Mouse (Mus musculus) frontal cortex, adult (tissue): ENCODE data around the gene Pdia3.
"Not testable (repeated sequence)": the region's sequence is repeated elsewhere in the genome, so short reads cannot be mapped to it uniquely, and the experiment has no call there.

Experiments
- ATAC-seq: cut with Nextera tagmentation; 2 replicates; pipeline ENCODE4 v1.9.2; 2017; ENCODE audit warnings: mild to moderate bottlenecking, moderate library complexity, mixed read lengths; ENCODE audit not compliant: low TSS enrichment

The Pdia3 gene

GRCm38 (mm10) chr2:121413387-121414042 lies at the start of gene Pdia3, which contains the start of gene Catsper2:
Pdia3 (plus strand) TSS chr2:121413775.
Catsper2 (minus strand) TSS chr2:121413792.
- peak; percentile 94 for ATAC-seq

DNA sequence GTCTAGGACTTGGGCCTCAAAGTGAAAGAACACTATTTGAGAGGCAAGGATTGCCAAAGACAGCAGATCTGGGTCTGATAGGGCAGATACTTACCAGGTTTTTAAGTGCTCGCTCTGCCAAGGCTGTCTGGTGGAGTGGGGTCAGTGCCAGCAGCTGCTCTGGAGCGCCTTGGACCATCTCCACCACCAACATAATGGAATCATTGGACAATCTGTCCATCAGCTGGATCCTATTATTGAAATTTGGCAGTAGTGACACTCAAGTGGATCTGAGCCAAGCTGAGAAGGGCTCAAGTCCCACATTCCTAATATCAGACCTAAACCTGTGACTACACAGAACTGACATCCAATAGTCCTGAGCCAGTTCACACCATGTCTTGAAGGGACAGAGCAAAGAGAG lies 44.7 kb upstream of the Pdia3 start:
- no peak for ATAC-seq

DNA sequence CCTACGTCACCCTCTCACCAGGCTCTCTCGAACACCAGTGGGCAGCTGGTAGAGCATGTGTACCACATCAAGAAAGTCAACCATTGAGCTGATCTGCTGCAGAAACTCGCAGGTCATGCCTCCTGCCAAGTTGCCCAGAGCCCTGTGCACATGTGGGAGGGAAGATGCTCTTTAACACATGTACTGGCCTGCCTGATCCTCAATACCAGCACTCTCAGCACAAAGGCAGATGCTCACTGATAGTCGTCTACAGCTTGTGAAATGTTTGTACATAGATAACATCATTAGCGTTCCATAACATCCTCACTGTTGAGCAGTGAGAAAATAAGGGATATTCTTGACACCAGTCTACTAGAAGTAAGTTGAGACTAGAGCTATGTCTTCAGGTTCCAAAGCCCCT lies 42.7 kb upstream of the Pdia3 start:
- ATAC-seq: no peak

DNA sequence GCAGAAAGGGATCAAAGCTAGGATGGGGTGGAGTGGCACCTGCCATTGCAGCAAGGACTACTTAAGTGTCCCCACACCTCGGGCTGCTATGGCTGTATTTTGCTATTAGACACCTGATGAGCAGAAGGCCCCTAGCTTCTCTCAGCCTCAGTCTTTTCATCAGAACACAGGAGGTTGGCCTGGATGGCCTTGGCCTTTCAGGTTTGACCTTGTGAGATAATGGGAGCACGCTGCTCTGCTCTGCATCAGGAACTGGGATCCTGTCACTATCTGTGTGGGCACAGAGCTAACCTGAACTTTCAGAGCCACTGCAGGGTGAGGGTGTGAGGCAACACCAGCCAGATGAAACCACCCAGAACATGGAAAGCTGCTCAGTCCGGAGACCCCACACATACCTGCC lies 41.3 kb upstream of the Pdia3 start:
- ATAC-seq: no peak

DNA sequence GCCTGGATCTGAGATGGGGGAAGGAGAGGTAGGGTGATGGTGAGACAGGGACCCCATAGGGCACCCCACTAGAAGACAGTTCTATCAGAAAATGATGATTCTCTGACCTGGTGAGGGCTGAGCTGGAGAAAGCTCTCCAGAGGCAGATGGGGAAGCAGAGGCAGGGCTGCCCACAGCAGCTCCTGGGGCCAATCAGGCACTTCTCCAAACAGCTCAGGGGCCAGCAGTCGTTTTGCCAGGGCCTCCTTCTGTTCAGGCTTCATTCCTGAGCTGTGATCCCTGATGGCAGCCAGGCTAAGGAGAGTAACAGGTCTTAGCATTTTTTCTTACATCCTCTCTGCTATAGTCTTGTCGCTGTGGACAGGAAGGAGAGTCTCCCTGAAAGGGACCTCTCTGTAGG lies 38.8 kb upstream of the Pdia3 start:
- ATAC-seq: no peak

GRCm38 (mm10) chr2:121386961-121387575 lies 26.5 kb upstream of the Pdia3 start, which contains the start of gene Strc:
Strc (minus strand) TSS chr2:121387168.
- ATAC-seq: not testable (repeated sequence)

GRCm38 (mm10) chr2:121396624-121397023 lies 17.0 kb upstream of the Pdia3 start:
- ATAC-seq: peak; percentile 96

- no peak for ATAC-seq
These were observed 10.3 kb upstream of the Pdia3 start for GRCm38 (mm10) chr2:121403296-121403695.

DNA sequence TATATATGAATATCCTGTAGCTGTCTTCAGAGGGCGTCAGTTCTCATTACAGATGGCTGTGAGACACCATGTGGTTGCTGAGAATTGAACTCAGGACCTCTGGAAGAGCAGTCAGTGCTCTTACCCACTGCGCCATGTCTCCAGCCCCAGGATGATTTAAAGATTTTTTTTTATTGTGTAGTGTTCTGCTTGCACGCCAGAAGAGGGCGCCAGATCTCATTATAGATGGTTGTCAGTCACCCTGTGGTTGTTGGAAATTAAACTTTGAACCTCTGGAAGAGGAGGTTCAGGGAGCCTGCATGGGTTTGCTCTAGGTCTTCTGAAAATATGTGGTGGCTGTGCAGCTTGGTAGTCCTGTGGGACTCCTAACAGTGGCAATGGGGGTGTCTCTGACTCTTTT lies 5.4 kb upstream of the Pdia3 start:
- no peak for ATAC-seq

- ATAC-seq: no peak
These were observed 660 bp upstream of the Pdia3 start for GRCm38 (mm10) chr2:121412843-121413386.

DNA sequence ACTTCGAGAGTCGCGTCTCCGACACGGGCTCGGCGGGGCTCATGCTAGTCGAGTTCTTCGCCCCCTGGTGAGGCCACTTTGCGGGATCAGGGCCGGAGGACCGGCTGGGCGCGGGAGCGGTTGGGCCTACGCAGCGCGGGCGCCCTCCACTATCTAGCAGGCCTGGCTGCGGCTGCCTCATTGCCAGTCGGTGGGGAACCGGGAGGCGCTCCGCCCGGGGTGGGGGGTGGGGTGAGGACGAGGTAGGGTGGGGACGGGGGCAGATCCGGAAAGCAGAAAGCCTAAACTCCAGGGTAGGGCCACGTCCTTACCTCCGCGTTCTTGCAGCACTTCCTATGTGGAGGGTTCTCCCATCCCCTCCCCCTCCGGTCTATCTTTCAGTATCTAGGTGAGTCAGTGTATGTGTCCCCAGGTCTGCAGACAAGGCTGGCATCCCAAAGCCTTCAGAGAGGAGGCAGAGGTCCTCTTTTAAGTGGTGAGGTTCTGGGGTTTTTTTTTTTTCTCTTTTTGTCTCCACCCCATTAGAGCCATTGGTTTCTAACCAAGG lies 637 bp downstream of the Pdia3 start:
- ATAC-seq: peak; percentile 36

- no peak for ATAC-seq
These were observed 1.5 kb downstream of the Pdia3 start for GRCm38 (mm10) chr2:121415103-121415502.

GRCm38 (mm10) chr2:121415591-121415990 lies 2.0 kb downstream of the Pdia3 start:
- no peak for ATAC-seq

- no peak for ATAC-seq
These were observed 2.8 kb downstream of the Pdia3 start for GRCm38 (mm10) chr2:121416356-121416755.

- ATAC-seq: no peak
These were observed 4.9 kb downstream of the Pdia3 start for GRCm38 (mm10) chr2:121418476-121418875.

DNA sequence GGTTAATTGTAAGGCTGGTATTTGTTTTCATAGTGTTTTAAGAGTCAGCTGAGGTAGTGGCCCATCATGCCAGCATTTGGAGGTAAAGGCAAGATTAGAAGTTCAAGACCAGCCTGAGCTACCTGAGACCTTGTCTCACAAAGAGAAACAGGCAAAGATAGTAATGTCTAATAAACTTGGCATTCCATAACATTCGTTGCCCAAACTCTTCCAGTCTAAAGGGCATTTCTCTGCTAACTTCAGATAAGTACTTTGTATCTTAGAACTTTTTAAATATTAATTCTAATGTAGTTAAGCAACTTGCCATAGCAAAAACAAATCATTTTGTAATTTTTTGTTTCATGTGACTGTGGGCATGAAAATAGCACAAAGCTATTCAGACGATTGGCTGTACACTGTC lies 9.6 kb downstream of the Pdia3 start:
- ATAC-seq: no peak

DNA sequence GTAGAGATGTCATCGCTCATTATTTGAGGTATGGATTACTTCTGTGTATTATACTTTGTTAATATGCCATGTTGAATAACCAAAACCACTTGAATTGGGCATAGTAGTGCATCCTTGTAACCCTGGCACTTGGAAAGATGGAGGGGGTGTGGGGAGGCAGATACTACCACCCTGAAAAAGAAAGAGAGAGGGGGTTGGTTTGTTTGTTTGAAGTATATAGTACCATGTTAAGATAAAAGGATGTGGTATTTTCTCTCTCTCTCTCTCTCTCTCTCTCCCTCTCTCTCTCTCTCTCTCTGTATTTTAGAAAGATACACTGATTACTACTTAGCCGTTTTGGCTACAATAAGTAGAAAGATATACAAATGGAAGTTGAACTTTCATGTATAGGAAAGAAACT lies 12.3 kb downstream of the Pdia3 start:
- ATAC-seq: no peak

- ATAC-seq: no peak
These were observed 21.3 kb downstream of the Pdia3 start for GRCm38 (mm10) chr2:121434854-121435253.

DNA sequence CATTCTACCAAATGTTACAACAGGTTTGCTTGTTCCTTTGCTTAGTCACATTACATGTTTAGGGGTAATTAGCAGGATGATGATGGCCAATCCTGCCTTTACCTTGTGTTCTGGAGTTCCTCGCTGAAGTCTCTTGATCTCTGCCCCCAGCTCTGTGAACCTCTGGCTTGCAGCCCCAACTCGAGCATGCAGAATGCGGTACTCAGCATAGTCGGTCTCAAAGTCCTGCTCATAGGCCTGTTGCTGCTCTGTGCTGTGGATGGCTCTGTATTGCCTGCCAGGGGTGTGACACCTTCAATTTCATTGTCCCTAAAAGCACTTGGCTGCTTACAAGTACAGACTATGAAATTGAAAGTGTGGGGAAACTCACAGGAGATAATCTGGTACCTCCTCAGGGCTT lies 26.2 kb downstream of the Pdia3 start:
- no peak for ATAC-seq

DNA sequence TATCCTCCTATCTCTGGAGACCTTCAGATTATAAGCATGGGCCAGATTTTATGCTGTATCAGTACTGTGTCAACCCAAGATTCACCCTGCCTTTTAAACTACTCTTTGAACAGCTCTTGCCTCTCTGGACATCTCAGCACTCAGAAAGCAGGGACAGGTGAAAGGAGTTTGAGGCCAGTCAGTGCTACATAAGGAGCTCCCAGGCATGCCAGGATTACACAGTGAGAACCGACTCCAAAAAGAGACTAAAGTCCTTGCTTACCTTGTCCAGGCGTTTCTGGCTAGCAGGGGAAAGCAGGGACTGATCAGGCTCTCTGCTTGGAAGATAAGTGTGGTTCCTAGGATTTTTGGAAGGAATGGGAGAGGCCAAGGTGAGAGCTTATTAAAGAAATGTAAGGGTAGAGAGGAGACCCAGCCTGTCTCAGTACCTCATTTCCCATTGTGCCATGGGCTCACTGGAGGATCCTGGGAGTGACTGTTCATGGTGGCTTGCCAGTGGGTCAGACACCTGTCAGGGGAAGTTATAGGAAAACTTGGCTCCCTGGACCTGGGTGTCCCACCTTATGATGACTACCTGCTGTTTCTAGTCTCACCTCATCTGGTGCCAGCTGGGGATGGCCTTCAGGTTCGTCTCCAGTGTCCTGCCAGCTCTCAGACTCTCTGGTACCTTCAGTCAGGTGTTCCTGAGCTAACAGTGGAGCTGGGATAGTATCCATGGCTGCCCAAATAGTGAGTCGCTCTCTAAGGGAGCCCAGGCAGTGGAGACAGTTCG lies 27.4 kb downstream of the Pdia3 start:
- no peak for ATAC-seq

GRCm38 (mm10) chr2:121441800-121442199 lies 28.2 kb downstream of the Pdia3 start:
- no peak for ATAC-seq
